Mouse (Mus musculus) adrenal gland, postnatal 14 days (tissue): Measurements from ENCODE around the gene Trim75. TPM values are rescaled to one million over a fixed set of nuclear protein-coding genes. Genes with fewer than 3 reads are reported as not detected.

Source experiments
- DNase-seq: peaks from one replicate; pipeline ENCODE4 v3.0.0; 2021; ENCODE audit warnings: mixed read lengths
- total RNA-seq: library from RNA; stranded (reverse); gene quantifications from 2 replicates; pipeline ENCODE4 v1.2.3, GENCODE M21; 2021

The Trim75 gene
- total RNA-seq, 1 experiment from 2014 or later: not detected

- no peak for DNase-seq
These were observed 42.8 kb downstream of the Trim75 start for GRCm38 (mm10) chr8:64944831-64945230.

GRCm38 (mm10) chr8:64942946-64943345 lies 44.7 kb downstream of the Trim75 start:
- DNase-seq: no peak

- DNase-seq: peak; percentile 86
These were observed 46.1 kb downstream of the Trim75 start for GRCm38 (mm10) chr8:64941495-64941894.

DNA sequence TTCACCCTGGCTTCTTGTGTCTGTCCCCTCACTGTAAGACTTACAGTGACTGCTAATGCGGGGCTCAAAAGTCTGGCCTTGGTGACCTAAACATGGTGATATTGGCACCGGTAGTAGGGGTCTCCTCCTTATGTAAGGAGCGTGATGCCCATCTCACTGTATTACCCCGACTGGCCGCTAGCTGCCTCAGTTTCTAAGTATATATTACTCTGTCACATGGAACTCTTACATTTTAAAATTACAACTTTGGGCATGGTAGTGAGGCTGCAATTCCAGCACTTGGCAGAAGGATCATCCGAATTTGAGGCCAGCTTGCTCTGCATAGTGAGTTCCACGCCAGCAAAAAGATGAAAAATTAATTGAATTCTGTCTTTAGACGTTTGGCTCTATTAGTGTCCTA lies 46.6 kb downstream of the Trim75 start:
- DNase-seq: no peak

DNA sequence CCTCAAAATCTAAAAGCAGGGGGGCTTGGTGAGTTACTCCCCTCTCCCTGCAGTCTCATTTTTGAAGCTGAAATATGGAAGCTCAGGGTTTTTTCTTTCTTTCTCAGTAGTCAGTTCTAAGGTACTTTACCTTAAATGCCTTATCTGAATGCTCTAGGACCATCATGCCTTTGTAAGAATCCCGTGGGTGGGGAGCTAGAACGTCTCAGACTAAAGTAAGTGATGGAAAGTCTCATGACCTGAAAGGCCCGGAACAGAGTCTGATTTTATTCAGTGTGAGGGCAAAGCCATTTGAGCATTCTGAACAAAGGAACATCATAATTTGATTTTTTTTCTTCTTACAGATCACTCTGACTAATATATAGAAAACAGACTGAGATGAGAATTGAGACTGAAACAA lies 52.6 kb downstream of the Trim75 start:
- no peak for DNase-seq

Other genes with a start within 250 kb of the Trim75 start
- gene Klhl2, start 137.8 kb downstream of the Trim75 start, total RNA-seq: 47.2 and 48.8 TPM in 2 replicates
- gene Tmem192, start 40.6 kb downstream of the Trim75 start, total RNA-seq: 35.3 TPM in 2 replicates
- gene Trim61, start 30.7 kb upstream of the Trim75 start, total RNA-seq: not detected in 2 replicates
- gene Trim60, start 30.8 kb upstream of the Trim75 start, total RNA-seq: not detected in 2 replicates
- not detected in 2 replicates for gene Apela, start 49.5 kb upstream of the Trim75 start, total RNA-seq
- not detected in 2 replicates for gene Gm10663, start 87.2 kb upstream of the Trim75 start, total RNA-seq
- gene BC030870, start 141.7 kb upstream of the Trim75 start, total RNA-seq: not detected in 2 replicates